Mouse (Mus musculus): ENCODE data around the gene Acnat1.
"Not testable (repeated sequence)": the region's sequence is repeated elsewhere in the genome, so short reads cannot be mapped to it uniquely, and the experiment has no call there.

The Acnat1 gene

DNA sequence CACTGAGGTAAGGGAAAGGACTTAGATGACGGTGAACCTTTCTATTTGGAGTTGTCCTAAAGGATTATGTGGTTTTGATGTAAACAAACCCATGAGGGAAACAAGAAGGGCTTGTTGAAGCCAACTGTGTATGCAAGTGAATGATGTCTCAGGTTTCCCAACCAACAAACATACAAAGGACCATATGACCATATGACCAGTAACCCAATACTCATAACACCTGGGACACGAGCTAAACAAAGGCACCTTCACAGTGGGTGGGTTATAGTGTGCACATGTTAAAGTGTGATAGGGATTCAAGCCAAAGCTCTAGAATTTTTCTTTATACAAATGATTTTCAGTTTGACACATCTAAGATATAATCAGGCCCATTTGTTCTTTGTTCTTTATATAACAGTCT, 17.5 kb downstream of the Acnat1 start:
- no peak for DNase-seq (ENCODE audit: low read depth in 2 of 2, low spot score in 2 of 2)

DNA sequence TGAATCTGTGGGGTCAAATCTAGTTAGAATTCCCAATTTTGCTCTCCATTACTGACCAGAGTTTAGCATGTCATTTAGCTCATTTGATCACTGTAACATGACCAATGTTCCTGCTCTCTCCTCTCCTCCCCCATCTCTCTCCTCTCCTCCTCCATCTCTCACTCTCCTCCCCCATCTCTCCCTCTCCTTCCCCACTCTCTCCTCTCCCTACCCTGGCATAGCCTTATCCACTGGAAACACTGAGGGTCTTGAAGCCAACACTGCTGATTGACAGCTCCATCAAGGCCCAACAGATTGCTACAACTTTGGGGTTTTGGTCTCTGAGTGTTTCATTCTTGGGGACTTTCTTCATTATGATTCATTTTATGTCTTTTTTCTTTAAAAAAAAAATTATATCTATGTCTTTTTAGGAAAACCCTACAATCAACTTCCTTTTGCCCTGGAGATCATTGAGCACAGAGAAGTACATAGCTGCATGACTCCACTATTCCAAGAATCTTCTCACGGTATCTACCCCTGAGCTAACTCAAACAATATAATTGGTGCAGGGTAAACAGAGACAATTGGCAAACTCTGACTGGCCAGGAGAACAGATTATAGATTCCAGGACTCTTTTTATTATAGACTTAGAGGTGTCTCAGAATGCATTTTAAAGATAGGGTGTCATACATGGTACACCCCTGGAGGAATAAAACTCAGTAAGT, 21.7 kb downstream of the Acnat1 start:
- no peak for DNase-seq (ENCODE audit: low read depth in 2 of 2, low spot score in 2 of 2)

DNA sequence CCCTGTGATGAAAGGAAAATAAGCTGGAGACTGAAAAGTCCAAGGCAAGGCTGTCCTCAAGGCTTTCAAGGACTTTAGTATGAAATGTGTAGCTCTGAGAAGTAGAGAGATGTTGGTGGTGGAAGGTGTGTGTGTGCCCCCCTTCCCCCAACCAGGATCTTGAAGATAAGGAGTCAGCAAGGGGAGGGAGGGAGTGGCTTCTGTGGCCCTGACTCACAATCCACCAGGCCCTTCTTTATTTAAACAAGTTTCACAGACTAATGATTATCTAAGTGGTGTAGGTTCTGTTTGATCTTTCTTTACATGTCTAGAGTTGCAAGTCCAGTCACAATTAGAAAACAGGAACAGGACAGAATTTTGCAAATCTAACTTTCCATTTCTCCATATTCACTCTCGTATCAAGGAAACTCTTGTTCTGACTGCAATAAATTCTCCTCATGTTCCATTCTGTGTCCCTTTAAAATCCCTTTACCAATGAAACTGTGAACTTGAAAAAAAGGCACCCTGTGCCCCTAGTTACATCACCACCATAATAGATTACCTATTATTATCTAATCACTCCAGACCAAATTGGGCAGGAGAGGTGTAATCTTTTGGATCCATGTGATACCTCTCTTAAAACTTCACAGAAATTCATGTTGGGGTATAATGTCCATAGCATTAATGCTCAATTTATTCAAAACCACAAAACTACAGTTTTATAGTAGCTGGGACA, 22.4 kb downstream of the Acnat1 start:
- DNase-seq (ENCODE audit: low read depth in 2 of 2, low spot score in 2 of 2): not testable (repeated sequence)

DNA sequence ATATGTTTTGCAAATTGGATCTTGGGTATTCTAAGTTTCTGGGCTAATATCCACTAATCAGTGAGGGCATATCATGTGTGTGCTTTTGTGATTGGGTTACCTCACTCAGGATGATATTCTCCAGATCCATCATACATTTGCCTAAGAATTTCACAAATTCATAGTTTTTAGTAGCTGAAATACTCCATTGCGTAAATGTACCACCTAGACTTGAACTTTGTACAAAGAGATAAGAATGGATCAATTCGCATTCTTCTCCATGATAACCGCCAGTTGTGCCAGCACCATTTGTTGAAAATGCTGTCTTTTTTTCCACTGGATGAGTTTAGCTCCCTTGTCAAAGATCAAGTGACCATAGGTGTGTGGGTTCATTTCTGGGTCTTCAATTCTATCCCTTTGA, 36.7 kb downstream of the Acnat1 start:
- DNase-seq (ENCODE audit: low read depth in 2 of 2, low spot score in 2 of 2): not testable (repeated sequence)

DNA sequence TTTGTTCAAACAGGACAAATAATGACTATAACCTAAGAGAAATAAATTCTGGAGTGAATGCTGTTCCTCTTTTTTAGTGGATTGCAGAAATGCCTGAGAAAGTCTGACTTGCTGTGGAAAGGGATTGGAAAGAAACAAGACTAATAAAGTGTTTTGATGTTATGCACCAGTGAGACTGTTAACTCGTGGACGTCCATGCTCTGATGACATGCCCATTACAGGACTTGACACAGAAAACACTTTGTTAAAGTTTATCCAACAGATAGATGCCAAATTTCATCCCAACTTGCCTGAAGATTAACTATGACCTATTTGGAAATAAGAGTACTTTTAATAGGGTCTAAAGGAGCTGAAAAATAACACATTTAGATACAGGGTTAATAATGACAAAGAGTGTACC, 63.6 kb downstream of the Acnat1 start:
- not testable (repeated sequence) for DNase-seq (ENCODE audit: low read depth in 2 of 2, low spot score in 2 of 2)

DNA sequence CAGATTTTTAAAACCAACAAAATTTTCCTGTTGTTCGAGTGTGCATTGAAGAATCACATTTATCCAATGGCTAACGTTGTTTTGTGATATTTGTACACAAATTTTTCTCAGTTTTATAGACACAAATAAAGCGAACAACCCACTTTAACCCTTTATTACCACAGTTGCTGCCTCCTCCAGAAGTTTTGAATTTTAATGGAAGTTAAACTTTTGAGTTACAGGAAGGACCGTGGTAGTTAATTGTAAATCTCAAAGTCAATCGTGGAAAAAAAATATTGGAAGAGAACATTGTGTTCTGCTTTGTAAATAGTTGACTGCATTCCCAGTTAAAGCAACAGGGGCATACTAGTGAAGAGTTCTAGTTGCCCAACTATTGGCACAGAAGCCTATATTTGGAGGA, 65.8 kb downstream of the Acnat1 start, which contains the start of gene Acnat2:
Gene Acnat2 (minus strand): TSS at position 195 of the 400 bp plus-strand sequence.
- DNase-seq (ENCODE audit: low read depth in 2 of 2, low spot score in 2 of 2): not testable (repeated sequence)
